Mouse (Mus musculus) activated CD4-positive, CD25-positive, alpha-beta regulatory T cell, adult 9 weeks (primary cell): ENCODE data around the gene Lancl1. TPM values are rescaled to one million over a fixed set of nuclear protein-coding genes. Genes with fewer than 3 reads are reported as not detected.

Experiments
- polyA plus RNA-seq: library from polyadenylated mRNA; unstranded; fragments of 100-300 nt; shearing (Covaris generic); gene quantifications from one replicate; pipeline ENCODE4 v1.2.1, GENCODE M21; 2017

Lancl1 gene
- polyA plus RNA-seq = 61.4 TPM

DNA sequence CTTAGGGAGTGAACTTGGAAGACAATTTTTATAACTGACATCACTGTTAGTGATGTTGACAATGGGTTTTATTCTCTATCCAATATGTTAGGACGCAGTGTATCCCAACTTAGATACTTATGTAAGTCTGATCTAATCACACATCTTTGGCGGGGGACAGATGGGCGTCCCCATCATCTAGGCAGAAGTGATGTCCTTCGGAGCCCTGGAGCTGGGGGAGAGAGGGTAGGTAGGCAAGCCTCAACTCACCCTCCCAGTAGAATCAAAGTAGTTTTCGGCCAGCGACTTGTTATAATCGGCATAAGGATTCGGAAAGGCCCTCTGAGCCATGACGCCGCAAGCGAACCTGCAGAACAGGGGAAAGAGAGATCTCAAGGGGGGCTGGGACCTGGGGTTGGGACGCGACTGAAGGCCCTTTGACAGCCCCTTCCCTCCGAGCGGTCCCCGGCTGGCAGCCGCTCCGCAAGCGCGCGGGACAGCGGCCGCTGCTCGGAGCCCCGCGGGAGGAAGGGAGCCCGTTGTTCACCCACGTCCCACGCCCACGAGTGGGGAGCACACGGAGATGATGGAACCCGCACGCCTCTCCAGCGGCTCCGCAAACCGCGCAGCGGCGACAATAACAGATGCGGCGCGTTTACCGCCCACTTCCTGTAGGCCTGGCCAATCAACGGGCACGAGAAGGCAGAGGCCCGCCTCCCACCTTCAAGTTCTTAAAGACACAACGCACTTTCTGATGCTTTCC, at the start of gene Lancl1:
TSS of gene Lancl1 (minus strand) at position 627 of the 742 bp plus-strand sequence.

Other genes starting within 250 kb of the Lancl1 start
- gene Kansl1l, start 221.3 kb downstream of the Lancl1 start, polyA plus RNA-seq = 8.8 TPM
- gene Acadl, start 175.6 kb downstream of the Lancl1 start, polyA plus RNA-seq = 39.9 TPM
- gene Myl1, start 93.5 kb downstream of the Lancl1 start, polyA plus RNA-seq = not detected
- not detected for gene Cps1, start 84.2 kb upstream of the Lancl1 start, polyA plus RNA-seq